Mouse (Mus musculus) ZHBTc4 (cell line): ENCODE measurements around the gene Nedd4.

ENCODE experiments used
- DNase-seq: peaks from one replicate; pipeline ENCODE4 v3.0.0-alpha.2; 2011; ENCODE audit warnings: low read depth, low spot score

The Nedd4 gene

DNA sequence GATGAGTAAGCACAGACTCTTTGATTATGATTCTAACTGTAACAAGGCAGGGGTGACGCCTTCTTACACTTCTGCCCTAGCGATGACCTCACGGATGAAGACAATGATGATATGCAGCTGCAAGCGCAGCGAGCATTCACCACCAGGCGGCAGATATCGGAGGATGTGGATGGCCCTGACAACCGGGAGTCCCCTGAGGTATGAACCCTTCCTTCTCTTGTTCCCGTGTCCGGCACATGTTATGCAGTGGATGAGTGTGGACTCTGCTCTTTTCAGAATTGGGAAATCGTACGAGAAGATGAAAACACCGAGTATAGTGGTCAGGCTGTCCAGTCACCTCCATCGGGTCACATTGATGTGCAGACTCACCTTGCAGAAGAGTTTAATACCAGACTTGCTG is 59.1 kb downstream of the Nedd4 start:
- peak; percentile 28 for DNase-seq

DNA sequence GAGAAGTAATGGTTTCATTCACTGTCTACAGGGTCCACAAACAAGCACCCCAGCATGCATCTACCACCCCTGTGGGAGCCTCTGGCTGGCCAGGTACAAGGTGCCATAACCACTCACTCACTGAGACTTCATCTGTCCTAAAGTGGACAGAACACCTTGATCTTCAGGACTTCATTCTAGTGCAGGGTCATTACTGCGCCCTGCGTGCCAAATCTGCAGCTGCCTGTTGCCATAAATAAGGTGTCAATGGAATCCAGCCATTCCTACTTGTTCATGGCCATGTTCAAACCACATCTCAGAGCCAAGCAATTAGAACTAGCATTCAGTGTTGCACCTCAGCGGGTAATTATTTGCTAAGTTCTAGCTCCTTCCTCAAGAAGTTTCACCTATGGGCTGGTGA is 60.5 kb downstream of the Nedd4 start:
- no peak for DNase-seq

GRCm38 (mm10) chr9:72724491-72725221 is 62.5 kb downstream of the Nedd4 start:
- DNase-seq, result no peak

DNA sequence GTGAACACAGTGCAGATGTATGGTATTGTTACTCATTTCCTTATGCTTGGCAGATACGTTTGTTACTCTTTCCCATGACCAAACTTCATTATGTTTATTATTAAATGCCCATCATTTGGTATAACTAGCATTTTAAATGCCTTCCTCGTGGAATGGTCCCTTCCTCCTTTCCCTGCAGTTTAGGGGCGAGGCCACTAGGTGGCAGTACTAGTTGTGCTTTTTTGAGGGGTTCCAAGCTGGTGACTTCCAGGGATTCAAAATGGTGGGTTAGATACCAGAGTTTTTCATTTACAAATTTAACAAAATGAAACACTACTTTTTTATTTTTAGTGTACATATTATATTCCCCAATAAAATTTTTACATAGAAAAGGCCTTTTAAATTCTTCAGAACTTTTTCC is 71.8 kb downstream of the Nedd4 start:
- DNase-seq, result peak; percentile 86

- peak; percentile 84 for DNase-seq
Observed at GRCm38 (mm10) chr9:72735822-72736410, 73.8 kb downstream of the Nedd4 start.

DNA sequence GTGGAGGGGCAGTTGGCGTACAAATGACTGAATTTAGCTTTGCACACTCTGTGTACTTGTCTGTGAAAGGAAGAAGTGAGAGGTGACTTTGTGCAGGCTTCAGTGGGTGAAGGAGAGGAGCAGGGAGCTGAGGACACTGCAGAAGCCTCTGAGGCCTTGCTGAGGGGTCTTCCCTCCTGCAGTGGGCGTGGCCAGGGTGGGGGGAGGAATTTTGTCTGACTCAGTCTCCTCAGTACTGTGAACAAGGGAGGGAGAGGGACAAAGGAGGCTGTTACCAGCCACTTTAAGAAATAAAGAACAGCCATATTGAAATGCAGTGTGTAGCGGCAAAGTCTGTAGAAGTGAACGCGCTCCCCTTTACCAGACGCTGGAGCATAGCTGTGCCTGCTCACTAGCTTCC is 79.1 kb downstream of the Nedd4 start:
- peak; percentile 66 for DNase-seq

DNA sequence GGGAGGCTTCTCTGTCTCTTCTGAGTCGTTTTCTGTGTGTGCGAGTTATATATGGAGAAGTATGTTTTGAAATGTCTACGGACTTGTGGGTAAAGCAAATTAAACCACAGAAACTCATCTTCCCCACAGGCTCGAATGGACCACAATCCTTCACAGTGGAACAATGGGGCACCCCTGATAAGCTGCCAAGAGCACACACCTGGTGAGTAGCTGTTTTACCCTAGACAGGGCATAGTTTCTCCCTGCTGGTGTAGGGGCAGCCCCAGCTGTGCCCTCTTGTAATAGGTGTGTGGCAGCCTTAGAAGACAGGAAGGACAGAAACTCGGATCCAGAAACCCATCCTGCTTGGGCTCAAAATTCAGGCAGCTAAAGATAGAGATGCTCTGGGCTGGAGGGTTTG is 84.1 kb downstream of the Nedd4 start:
- DNase-seq, result no peak

DNA sequence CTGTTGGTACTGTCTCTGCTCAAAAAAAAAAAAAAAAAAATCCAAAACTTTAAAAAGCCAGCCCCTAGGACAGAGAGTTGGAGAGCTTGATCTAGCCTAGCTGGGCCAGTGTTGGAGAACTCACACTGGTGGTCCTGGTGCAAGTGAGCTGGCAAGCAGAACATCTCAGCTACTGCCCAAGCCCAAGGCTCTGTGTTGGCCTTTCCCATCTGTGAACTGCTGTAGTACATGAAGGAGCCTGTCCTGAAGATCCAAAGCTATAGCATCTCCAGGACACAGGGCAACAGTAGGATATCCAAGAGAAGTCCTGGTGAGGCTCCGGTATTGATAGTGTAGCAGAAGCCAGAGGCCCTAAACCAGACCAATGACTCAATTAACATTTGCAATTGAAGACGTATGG is 88.1 kb downstream of the Nedd4 start:
- DNase-seq, result no peak

- DNase-seq, result no peak
Observed at GRCm38 (mm10) chr9:72752656-72753055, 90.5 kb downstream of the Nedd4 start.

DNA sequence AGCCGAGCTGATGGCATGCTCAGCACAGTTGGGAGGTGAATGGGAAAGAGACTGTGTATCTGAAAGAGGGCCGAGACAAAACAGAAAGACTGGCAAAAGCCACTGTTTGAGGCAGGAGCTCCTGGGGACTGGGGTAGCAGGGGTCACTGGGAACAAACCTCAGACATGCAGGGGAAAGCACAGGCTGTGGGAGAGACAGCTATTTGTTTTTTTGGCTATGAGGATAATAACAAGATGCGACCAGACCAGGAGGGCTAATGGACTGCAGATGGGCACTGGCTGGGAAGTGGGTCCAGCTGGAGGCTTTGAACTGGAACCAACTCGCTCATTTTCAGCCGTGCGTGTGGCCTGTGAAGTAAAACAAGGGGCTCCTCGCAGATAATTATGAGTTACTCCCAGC is 91.6 kb downstream of the Nedd4 start:
- DNase-seq, result no peak

- DNase-seq, result no peak
Observed at GRCm38 (mm10) chr9:72757143-72757542, 95.0 kb downstream of the Nedd4 start.

DNA sequence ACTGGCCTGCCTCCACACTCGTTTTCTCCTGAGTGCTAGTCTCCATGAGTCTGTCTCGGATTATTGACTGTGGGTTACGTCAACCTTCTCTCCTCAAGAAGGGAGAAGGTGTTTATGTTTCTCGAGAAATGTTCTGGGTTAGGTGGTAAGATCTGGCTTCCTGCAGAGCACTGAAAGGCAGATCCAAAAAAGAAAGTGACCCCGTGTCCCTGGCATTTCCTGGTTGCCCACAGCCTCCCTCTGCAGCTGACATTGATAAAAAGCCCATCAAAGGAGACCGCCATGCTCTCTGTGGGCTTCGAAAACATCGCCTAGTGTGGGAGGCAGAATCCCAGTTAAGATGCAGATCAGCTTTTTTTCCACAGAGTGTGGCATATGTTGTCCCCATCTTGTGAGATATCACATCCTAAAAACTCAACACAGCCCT is 96.6 kb downstream of the Nedd4 start:
- no peak for DNase-seq

GRCm38 (mm10) chr9:72763050-72763718 is 101.0 kb downstream of the Nedd4 start:
- DNase-seq, result no peak

GRCm38 (mm10) chr9:72766789-72767349 is 104.7 kb downstream of the Nedd4 start:
- DNase-seq, result peak; percentile 93

- DNase-seq, result no peak
Observed at GRCm38 (mm10) chr9:72775022-72775421, 112.9 kb downstream of the Nedd4 start.

DNA sequence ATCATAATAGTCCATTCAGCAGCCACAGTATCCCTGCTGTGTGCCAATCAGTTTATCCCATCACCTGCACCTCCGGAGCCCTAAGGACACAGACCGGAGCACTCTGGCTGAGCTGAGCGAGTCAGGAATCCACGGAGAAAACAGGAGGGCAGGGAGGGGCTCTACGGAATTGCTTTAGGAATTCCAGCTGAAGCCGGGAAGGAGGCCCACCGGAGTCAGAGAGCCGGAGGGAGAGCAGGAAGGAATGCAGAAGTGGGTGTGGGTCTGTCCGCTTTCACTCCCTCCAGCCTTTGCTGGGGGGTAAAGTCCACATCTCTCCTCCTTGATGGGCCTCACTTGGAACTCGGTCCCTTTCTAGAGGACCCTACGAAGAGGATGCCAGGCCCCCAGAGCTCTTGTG is 116.9 kb downstream of the Nedd4 start:
- DNase-seq, result peak; percentile 95

DNA sequence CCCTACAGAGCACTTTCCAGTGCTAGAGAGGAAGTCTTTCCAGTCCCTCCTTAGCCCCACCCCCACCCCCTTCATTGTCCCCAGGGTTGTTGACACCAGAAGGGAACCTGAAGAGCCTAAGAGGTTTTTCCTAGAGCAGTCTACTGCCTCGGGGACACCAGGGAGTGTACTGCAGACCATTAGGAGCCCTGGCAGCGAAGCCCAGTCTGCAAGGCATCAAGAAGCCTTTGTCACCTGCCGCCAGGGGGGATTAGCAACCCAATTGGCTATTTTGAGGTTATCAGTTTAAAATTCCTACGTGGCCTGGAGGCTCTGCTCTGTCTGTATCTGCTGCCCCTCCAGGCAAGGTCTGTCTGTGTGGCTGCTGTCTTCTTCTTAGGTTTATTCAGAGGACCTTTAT is 117.6 kb downstream of the Nedd4 start:
- peak; percentile 94 for DNase-seq

GRCm38 (mm10) chr9:72780694-72781093 is 118.5 kb downstream of the Nedd4 start:
- DNase-seq, result no peak

DNA sequence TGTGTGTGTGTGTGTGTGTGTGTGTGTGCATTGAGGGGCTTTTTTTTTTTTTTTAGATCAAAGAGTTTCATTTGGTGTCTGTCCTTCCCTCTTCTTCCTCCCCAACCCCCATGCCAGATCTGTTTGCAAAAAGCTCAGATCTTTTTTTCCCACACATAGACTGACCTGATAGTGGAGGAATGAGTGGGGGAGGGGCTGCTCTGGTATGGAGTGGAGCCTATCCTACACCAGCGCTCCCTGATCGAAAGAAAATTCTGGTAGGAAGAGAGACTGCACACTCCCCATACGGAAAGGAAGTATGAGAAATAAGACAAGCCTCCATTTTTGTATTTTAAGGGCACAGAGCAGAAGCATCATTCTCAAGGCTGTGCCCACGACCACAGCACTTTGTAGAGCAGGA is 119.3 kb downstream of the Nedd4 start:
- no peak for DNase-seq

DNA sequence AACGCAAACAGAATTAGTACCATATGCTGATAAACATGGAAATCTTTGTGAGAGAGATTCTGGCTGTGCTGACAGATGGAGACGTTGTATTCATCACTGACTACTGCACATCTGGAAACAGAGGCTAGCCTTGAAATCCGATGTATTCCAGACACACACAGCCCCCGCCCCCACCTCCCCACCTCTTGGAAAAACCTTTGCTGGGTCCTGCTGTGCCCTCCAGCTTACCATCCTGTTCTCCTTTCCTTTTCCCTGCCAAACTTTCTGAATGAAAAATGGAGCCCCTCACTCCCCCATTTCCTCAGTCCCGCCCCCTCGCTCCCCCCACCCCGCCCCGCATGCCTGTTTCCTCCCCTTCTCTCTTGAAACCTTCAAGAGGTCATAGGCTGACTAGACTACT is 120.0 kb downstream of the Nedd4 start:
- DNase-seq, result no peak

DNA sequence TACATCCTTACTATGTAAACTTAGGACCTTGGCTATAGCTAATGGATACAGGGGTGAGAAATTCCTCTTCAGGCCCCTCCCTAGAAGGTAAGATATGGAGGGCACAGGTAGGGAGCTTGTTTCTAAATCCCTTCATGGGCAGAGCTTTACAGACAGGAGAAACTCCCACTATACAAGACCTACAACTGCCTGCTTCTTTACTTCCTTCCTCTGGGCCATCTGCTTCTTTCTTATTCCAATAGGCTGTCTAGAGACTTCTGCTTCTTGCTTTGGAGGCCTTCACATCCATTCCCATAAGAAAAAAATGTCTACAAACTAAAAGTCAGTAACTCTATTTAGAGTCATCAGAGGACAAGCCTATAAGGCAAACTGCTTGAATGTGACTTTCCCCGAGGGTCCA is 125.6 kb downstream of the Nedd4 start:
- peak; percentile 71 for DNase-seq

- DNase-seq, result no peak
Observed at GRCm38 (mm10) chr9:72790530-72791212, 128.5 kb downstream of the Nedd4 start.
